Mouse (Mus musculus) lung, postnatal 0 days (tissue): ENCODE data around the gene Cacna2d3. TPM values are rescaled to one million over a fixed set of nuclear protein-coding genes. Genes with fewer than 3 reads are reported as not detected.

ENCODE experiments used
- ATAC-seq: fragments of 200-750 bp; cut with Nextera tagmentation; 2 replicates; pipeline ENCODE4 v1.8.0; 2017; ENCODE audit warnings: moderate library complexity
- DNase-seq: peaks from one replicate; pipeline ENCODE4 v3.0.0-alpha.2; 2016; ENCODE audit warnings: low spot score
- H3K27ac ChIP-seq: fragments of 300-500 bp; sonication (generic); 2 replicates; pipeline ENCODE4 v1.5.1; 2014; ENCODE audit warnings: antibody characterized with exemption, mild to moderate bottlenecking, low read length, mixed read lengths
- H3K27me3 ChIP-seq: fragments of 300-500 bp; sonication (generic); replicated peaks from 2 replicates; pipeline ENCODE4 v1.6.1; 2014; ENCODE audit warnings: low read length, mixed read lengths; ENCODE audit not compliant: insufficient read depth
- H3K36me3 ChIP-seq: fragments of 300-500 bp; sonication (generic); 2 replicates; pipeline ENCODE4 v1.6.1; 2014; ENCODE audit warnings: low read length, mixed read lengths; ENCODE audit not compliant: insufficient read depth
- H3K4me1 ChIP-seq: fragments of 300-500 bp; sonication (generic); 2 replicates; pipeline ENCODE4 v1.6.1; 2014; ENCODE audit warnings: antibody characterized with exemption, low read depth, low read length, mixed read lengths; ENCODE audit not compliant: insufficient read depth
- H3K4me2 ChIP-seq: fragments of 300-500 bp; sonication (generic); replicated peaks from 2 replicates; pipeline ENCODE4 v1.6.1; 2014; ENCODE audit warnings: low read depth, mild to moderate bottlenecking, low read length, moderate library complexity, mixed read lengths
- H3K4me3 ChIP-seq: fragments of 300-500 bp; sonication (generic); 2 replicates; pipeline ENCODE4 v1.5.1; 2014; ENCODE audit warnings: low read depth, low read length
- H3K9ac ChIP-seq: fragments of 300-500 bp; sonication (generic); replicated peaks from 2 replicates; pipeline ENCODE4 v1.6.1; 2014; ENCODE audit warnings: low read depth, mild to moderate bottlenecking
- H3K9me3 ChIP-seq: fragments of 300-500 bp; sonication (generic); 2 replicates; pipeline ENCODE4 v1.6.1; 2016; ENCODE audit warnings: low read length, mixed read lengths
- CTCF ChIP-seq: IDR thresholded peaks from 2 replicates; pipeline ENCODE4 v1.5.1; 2016; ENCODE audit warnings: antibody characterized with exemption, mild to moderate bottlenecking
- EP300 ChIP-seq: IDR thresholded peaks from 2 replicates; pipeline ENCODE4 v1.6.1; 2016; ENCODE audit warnings: antibody characterized with exemption, mild to moderate bottlenecking, control low read depth
- WGBS: fragments of 180-500 bp; shearing (Covaris S2); extraction: QIAGEN DNeasy Blood & Tissue Kit; methylation state at CpG from one replicate; pipeline ENCODE4 v1.1.7; 2014; 5-methylcytosine and 5-hydroxymethylcytosine counted together
- polyA plus RNA-seq: library from polyadenylated mRNA; unstranded; fragments of >200 nt; fragmentation: Nextera tagmentation; extraction: Ambion mirVana; gene quantifications from 2 replicates; pipeline ENCODE4 v1.2.1, GENCODE M21; 2015

Cacna2d3 gene
- polyA plus RNA-seq, 1 experiment from 2014 or later = 0.50 TPM

DNA sequence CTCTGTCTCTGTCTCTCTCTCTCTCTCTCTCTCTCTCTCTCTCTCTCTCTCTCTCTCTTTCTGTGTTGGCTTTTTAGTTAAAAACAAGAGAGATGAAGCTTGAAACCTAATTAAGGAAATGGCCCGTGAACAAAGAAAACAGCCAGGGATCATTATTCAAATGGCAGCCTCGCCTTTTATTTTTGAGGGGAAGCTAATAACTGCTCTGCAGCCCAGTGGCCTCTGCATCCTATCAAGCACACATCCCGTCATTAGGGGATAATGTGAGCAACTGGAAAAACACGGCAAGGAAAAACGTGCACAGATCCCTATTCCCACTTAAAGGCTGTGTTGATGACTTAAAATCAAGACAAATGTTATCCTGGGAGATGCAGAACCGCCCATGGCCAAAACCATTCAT is 159.0 kb downstream of the Cacna2d3 start:
- ATAC-seq (no peak), DNase-seq (no peak)
- Histone ChIP-seq H3K9ac (no peak overlapping the region), H3K27me3 (no peaks in the 10 kb centered on the region), H3K4me2 (no peak overlapping the region), H3K36me3 (no peaks in the 10 kb centered on the region), H3K9me3 (no peaks in the 10 kb centered on the region), H3K27ac (no peak overlapping the region), H3K4me3 (no peak overlapping the region), H3K4me1 (no peaks in the 10 kb centered on the region)
- TF ChIP-seq CTCF (no peak), EP300 (no peak)
- WGBS = 49% methylated on average over 6 of the region's 6 CpGs

DNA sequence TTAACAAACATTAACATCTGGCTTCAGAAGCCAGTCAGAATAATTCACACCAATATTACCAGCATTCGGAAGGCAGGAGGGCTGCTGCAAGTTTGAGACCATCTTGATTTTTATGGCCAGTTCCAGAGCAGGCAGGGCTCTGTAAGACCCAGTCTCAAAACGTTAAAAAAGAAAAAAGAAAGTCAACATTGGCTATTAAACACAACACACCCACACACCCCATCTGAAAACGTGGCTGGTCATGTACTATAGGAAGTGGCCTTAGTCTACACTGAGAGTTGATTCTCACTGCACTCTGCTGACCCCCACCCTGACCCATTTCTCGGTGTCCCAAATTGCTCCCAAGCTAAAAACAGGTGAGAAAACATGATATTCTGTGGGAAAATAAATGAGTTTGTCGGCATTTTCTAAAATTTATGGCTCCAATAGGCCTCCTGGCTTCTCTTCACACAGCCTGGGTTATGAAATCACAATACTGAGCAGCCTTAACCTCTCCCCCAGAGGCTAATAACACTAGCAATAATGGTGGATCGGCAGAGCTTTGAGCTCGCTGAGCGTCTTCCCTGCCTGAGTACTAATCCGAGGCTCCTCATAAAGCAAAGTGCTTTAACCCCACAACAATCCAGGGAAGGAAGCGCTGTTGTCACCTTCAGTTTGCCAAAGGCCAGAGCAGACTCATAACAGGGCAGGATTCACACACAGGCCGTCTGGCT is 160.4 kb downstream of the Cacna2d3 start:
- no peak overlapping the region for H3K4me2 ChIP-seq
- H3K9ac ChIP-seq = no peak overlapping the region
- no peak for ATAC-seq
- H3K9me3 ChIP-seq = no peaks in the 10 kb centered on the region
- H3K36me3 ChIP-seq = no peaks in the 10 kb centered on the region
- 75% methylated on average over 11 of the region's 11 CpGs for WGBS
- no peak overlapping the region for H3K27ac ChIP-seq
- DNase-seq = no peak
- TF ChIP-seq CTCF (no peak), EP300 (no peak)
- no peaks in the 10 kb centered on the region for H3K27me3 ChIP-seq
- H3K4me1 ChIP-seq = no peaks in the 10 kb centered on the region
- no peak overlapping the region for H3K4me3 ChIP-seq

DNA sequence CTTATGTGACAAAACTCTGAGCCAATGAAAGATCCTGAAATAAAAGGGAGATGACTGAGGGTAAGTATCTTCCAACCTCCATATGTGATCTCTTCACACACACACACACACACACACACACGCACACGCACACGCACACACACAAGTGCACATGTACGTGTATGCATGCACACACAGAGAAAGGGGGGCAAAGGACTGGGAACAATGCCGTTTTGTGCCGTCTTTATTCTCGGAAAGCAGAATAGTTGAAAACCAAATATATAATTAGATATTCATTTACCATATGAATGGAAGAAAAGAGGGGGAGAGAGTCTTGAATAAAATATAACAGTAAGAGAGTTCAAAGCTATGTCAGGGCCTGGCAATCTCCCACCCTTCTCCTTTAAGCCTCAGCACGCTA is 163.2 kb downstream of the Cacna2d3 start:
- Histone ChIP-seq H3K9me3 (no peaks in the 10 kb centered on the region), H3K9ac (no peak overlapping the region), H3K27me3 (no peaks in the 10 kb centered on the region), H3K4me2 (no peak overlapping the region), H3K4me1 (no peaks in the 10 kb centered on the region), H3K4me3 (no peak overlapping the region), H3K36me3 (no peaks in the 10 kb centered on the region), H3K27ac (no peak overlapping the region)
- no peak for ATAC-seq
- no peak for DNase-seq
- no peak for TF ChIP-seq CTCF
- no peak for TF ChIP-seq EP300
- 92% methylated on average over 8 of the region's 8 CpGs for WGBS

GRCm38 (mm10) chr14:29556152-29556551 is 165.5 kb downstream of the Cacna2d3 start:
- H3K4me3 ChIP-seq = no peak overlapping the region
- no peak for TF ChIP-seq CTCF
- no peak for TF ChIP-seq EP300
- H3K27ac ChIP-seq = no peak overlapping the region
- no peak overlapping the region for H3K9ac ChIP-seq
- H3K36me3 ChIP-seq = no peaks in the 10 kb centered on the region
- no peaks in the 10 kb centered on the region for H3K4me1 ChIP-seq
- H3K27me3 ChIP-seq = no peaks in the 10 kb centered on the region
- 82% methylated on average over 3 of the region's 3 CpGs for WGBS
- H3K9me3 ChIP-seq = no peaks in the 10 kb centered on the region
- no peak overlapping the region for H3K4me2 ChIP-seq
- no peak for DNase-seq
- no peak for ATAC-seq

DNA sequence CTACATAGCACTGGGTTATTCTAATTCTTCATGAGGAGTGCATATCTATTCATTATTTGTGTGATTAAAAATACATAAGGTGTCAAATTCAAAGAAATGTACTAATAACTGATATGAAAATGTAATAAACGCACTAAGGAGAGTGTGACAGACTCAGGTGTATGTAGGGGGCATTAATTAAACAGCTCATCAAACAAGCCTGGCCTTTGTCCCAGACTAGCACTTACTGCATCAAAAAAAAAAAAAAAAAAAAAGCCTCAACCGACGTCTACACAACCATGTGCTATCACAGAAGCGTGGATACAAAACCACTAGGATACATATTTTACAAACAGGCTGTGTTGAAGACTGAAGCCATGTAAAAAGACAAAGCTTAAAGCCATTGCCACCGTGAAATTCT is 169.2 kb downstream of the Cacna2d3 start:
- 73% methylated on average over 5 of the region's 5 CpGs for WGBS
- H3K9me3 ChIP-seq = no peaks in the 10 kb centered on the region
- no peak overlapping the region for H3K4me2 ChIP-seq

DNA sequence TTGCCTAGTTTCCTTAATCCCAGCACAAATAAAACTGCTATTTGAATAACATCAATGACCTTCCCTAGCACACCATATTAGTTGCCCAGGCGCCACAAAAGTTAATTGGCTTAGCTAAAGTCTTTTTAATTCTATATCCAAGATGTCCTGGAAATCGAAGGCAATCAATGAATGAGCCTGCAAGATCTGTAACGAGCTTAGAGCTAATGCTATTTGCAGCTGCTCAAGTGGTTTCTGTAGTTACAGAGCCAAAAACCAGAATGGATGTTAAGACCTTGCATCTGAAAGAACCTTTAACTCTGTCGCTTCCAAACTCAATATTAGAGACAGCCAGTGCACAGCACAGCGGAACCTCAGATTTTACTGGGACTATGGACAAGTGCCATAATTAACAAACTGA is 173.0 kb downstream of the Cacna2d3 start:
- no peak overlapping the region for H3K4me3 ChIP-seq
- H3K27me3 ChIP-seq = no peaks in the 10 kb centered on the region
- WGBS = 72% methylated on average over 5 of the region's 5 CpGs
- no peaks in the 10 kb centered on the region for H3K9me3 ChIP-seq
- no peaks in the 10 kb centered on the region for H3K4me1 ChIP-seq
- no peak for ATAC-seq
- no peak overlapping the region for H3K27ac ChIP-seq
- TF ChIP-seq CTCF = no peak
- no peak for TF ChIP-seq EP300
- H3K36me3 ChIP-seq = no peaks in the 10 kb centered on the region
- no peak for DNase-seq
- no peak overlapping the region for H3K9ac ChIP-seq
- H3K4me2 ChIP-seq = no peak overlapping the region

More for the DNA sequence above, 169.2 kb downstream of the Cacna2d3 start:
- no peaks in the 10 kb centered on the region for H3K36me3 ChIP-seq
- H3K4me1 ChIP-seq = no peaks in the 10 kb centered on the region
- no peak overlapping the region for H3K9ac ChIP-seq
- no peak overlapping the region for H3K27ac ChIP-seq
- TF ChIP-seq EP300 (no peak), CTCF (no peak)
- H3K27me3 ChIP-seq = no peaks in the 10 kb centered on the region
- ATAC-seq (no peak), DNase-seq (no peak)
- no peak overlapping the region for H3K4me3 ChIP-seq
